Mouse (Mus musculus): ENCODE measurements around the gene Ankle2. TPM values are rescaled to one million over a fixed set of nuclear protein-coding genes. Genes with fewer than 3 reads are reported as not detected.

The Ankle2 gene
- polyA plus RNA-seq, 2 experiments: 5.8 to 10.4 TPM

GRCm38 (mm10) chr5:110286446-110287083, 55.8 kb downstream of the Ankle2 start:
- peak overlapping the region; percentile 68 to 93 for H3K4me3 ChIP-seq (ENCODE audit: insufficient read depth in 1 of 2, low read depth in 2 of 2, low read length in 2 of 2)
- no peaks in the 10 kb centered on the region for H3K9me3 ChIP-seq (ENCODE audit: control insufficient read depth, low read length)
- no peaks in the 10 kb centered on the region for H3K27me3 ChIP-seq (ENCODE audit: control insufficient read depth, insufficient read depth, low read length)
- 2% methylated on average over 30 of the region's 31 CpGs for WGBS (ENCODE audit: insufficient replicate concordance)
- ATAC-seq (ENCODE audit: insufficient read depth): peak; percentile 83
- no peak for DNase-seq (ENCODE audit: low read depth in 3 of 3, low spot score in 3 of 3)
- peak overlapping the region; percentile 34 for H3K27ac ChIP-seq
- peak overlapping the region; percentile 100 for H3K4me2 ChIP-seq (ENCODE audit: low read depth)
- H3K9ac ChIP-seq (replicated peaks): peak overlapping the region; percentile 66
- peaks cover 9 to 19% of the 10 kb centered on the region in 2 experiments for H3K4me1 ChIP-seq (replicated peaks; ENCODE audit: control insufficient read depth in 2 of 2, insufficient read depth in 2 of 2, low read length in 1 of 2)
- TF ChIP-seq EP300 (IDR thresholded peaks at IDR 0.05; ENCODE audit: low read depth) (peak; percentile 19; the same call in 1 of the 2 replicates), CTCF (IDR thresholded peaks at IDR 0.05; ENCODE audit: low read depth) (no peak)
- peaks cover 21% of the 10 kb centered on the region for H3K36me3 ChIP-seq (replicated peaks; ENCODE audit: control insufficient read depth, insufficient read depth, low read depth)

DNA sequence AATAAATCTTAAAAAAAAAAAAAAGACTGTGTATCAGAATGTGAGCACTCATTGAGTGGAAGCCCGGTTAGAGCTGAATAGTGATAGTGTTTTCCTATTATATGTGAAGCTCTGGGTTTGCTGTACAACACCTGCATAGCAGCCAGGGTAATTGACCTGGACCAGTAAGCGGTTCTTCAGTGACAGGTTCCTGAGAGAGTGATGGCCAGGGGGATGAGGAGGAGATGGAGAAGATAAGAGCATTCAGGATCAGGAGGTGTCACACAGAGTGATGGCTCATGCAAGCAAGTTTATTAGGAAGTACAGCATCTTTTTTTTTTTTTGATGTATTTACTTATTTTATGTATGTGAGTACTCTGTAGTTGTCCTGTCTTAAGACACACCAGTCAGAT, 56.3 kb downstream of the Ankle2 start:
- peaks cover 26% of the 10 kb centered on the region for H3K36me3 ChIP-seq (replicated peaks; ENCODE audit: control insufficient read depth, insufficient read depth, low read depth)
- no peak for ATAC-seq (ENCODE audit: insufficient read depth)
- 37% methylated on average over 2 of the region's 2 CpGs for WGBS (ENCODE audit: insufficient replicate concordance)
- H3K9ac ChIP-seq (replicated peaks): peak overlapping the region; percentile 28
- H3K4me1 ChIP-seq (replicated peaks; ENCODE audit: control insufficient read depth in 2 of 2, insufficient read depth in 2 of 2, low read length in 1 of 2): peaks cover 11 to 19% of the 10 kb centered on the region in 2 experiments
- no peak overlapping the region for H3K27ac ChIP-seq
- H3K4me3 ChIP-seq (ENCODE audit: insufficient read depth in 1 of 2, low read depth in 2 of 2, low read length in 2 of 2): peak overlapping the region; percentile 59 to 68
- TF ChIP-seq CTCF (IDR thresholded peaks at IDR 0.05; ENCODE audit: low read depth) (no peak), EP300 (IDR thresholded peaks at IDR 0.05; ENCODE audit: low read depth) (no peak)
- no peaks in the 10 kb centered on the region for H3K27me3 ChIP-seq (ENCODE audit: control insufficient read depth, insufficient read depth, low read length)
- no peaks in the 10 kb centered on the region for H3K9me3 ChIP-seq (ENCODE audit: control insufficient read depth, low read length)
- peak overlapping the region; percentile 100 for H3K4me2 ChIP-seq (ENCODE audit: low read depth)
- no peak for DNase-seq (ENCODE audit: low read depth in 3 of 3, low spot score in 3 of 3)

DNA sequence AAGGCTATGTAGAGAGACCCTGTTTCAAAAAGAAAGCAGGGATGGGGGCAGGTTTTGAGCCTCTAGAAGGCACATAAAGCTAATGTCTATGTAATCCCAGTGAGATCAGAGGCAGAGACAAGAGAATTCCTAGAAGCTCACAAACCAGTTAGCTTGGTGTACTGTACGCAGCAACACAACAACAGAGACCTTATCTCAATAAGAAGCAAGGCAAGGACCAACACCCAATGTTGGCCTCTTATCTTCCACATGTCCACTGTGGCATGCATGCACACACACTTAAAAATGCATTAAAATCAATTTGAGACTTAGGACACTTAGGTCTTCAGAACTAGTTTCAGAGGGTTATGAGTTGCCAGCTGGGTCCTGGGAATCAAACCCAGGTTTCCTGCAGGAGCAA, 60.8 kb downstream of the Ankle2 start:
- H3K4me2 ChIP-seq (ENCODE audit: low read depth): no peak overlapping the region
- no peak overlapping the region for H3K4me3 ChIP-seq (ENCODE audit: insufficient read depth in 1 of 2, low read depth in 2 of 2, low read length in 2 of 2)
- DNase-seq (ENCODE audit: low read depth in 3 of 3, low spot score in 3 of 3) (no peak), ATAC-seq (ENCODE audit: insufficient read depth) (peak; percentile 60; the same call in 1 of the 2 replicates)
- WGBS (ENCODE audit: insufficient replicate concordance): 16% methylated on average over 1 of the region's 1 CpGs
- TF ChIP-seq CTCF (IDR thresholded peaks at IDR 0.05; ENCODE audit: low read depth) (no peak), EP300 (IDR thresholded peaks at IDR 0.05; ENCODE audit: low read depth) (no peak)
- peaks cover 60% of the 10 kb centered on the region for H3K36me3 ChIP-seq (replicated peaks; ENCODE audit: control insufficient read depth, insufficient read depth, low read depth)
- H3K9ac ChIP-seq (replicated peaks): no peak overlapping the region
- no peak overlapping the region for H3K27ac ChIP-seq
- peaks cover 6 to 9% of the 10 kb centered on the region in 2 experiments for H3K4me1 ChIP-seq (replicated peaks; ENCODE audit: control insufficient read depth in 2 of 2, insufficient read depth in 2 of 2, low read length in 1 of 2)
- no peaks in the 10 kb centered on the region for H3K27me3 ChIP-seq (ENCODE audit: control insufficient read depth, insufficient read depth, low read length)
- no peaks in the 10 kb centered on the region for H3K9me3 ChIP-seq (ENCODE audit: control insufficient read depth, low read length)

DNA sequence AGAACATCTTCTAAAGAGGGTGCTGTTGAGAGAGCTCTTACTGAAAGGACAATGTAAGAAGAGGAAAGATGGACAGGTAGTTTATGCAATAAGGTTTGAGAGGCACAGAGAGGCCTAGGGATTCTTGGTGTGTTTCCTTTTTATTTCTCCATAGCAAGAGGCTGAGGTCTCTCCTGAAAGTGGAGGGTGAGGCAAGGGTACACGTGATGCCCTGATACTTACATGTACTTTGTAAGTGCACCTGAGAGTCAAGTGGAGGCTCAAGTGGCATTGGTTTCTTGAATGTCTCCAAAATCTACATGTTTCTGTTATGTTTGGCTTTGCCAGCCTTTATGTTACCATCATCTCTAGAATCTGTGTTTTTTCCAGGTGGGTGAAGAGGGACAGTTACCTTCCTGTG, 65.8 kb downstream of the Ankle2 start:
- Histone ChIP-seq H3K9me3 (ENCODE audit: control insufficient read depth, low read length) (no peaks in the 10 kb centered on the region), H3K4me1 (replicated peaks; ENCODE audit: control insufficient read depth in 2 of 2, insufficient read depth in 2 of 2, low read length in 1 of 2) (peaks cover 0 to 1% of the 10 kb centered on the region in 2 experiments; a peak in 1 of 4 replicates), H3K36me3 (replicated peaks; ENCODE audit: control insufficient read depth, insufficient read depth, low read depth) (peaks cover 81% of the 10 kb centered on the region), H3K27me3 (ENCODE audit: control insufficient read depth, insufficient read depth, low read length) (no peaks in the 10 kb centered on the region), H3K4me2 (ENCODE audit: low read depth) (no peak overlapping the region), H3K9ac (replicated peaks) (no peak overlapping the region), H3K27ac (no peak overlapping the region), H3K4me3 (ENCODE audit: insufficient read depth in 1 of 2, low read depth in 2 of 2, low read length in 2 of 2) (no peak overlapping the region)
- TF ChIP-seq EP300 (IDR thresholded peaks at IDR 0.05; ENCODE audit: low read depth): no peak
- TF ChIP-seq CTCF (IDR thresholded peaks at IDR 0.05; ENCODE audit: low read depth): no peak
- DNase-seq (ENCODE audit: low read depth in 3 of 3, low spot score in 3 of 3) (no peak), ATAC-seq (ENCODE audit: insufficient read depth) (no peak)
- 100% methylated on average over 1 of the region's 1 CpGs for WGBS (ENCODE audit: insufficient replicate concordance)

DNA sequence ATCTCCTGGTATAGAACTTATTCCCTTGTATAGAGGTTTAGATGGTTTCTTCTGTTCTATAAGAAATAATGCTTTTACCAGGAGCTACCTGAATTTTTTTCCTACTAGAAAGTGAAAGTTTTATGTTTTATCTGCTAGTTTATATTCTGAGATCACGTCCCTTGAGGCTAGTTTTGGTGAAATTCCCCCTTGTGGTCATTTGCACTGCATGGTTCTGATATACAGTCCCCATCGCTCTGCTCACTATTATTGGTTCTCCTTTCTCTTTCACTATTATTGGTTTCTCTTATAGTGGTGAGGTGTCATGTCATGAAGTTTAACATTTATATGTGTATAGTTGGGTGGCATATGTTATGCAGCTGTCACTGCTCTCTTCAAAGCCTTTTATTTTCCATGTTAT, 69.8 kb downstream of the Ankle2 start:
- H3K27ac ChIP-seq: no peak overlapping the region
- no peaks in the 10 kb centered on the region for H3K27me3 ChIP-seq (ENCODE audit: control insufficient read depth, insufficient read depth, low read length)
- TF ChIP-seq CTCF (IDR thresholded peaks at IDR 0.05; ENCODE audit: low read depth) (no peak), EP300 (IDR thresholded peaks at IDR 0.05; ENCODE audit: low read depth) (no peak)
- H3K36me3 ChIP-seq (replicated peaks; ENCODE audit: control insufficient read depth, insufficient read depth, low read depth): peaks cover 84% of the 10 kb centered on the region
- DNase-seq (ENCODE audit: low read depth in 3 of 3, low spot score in 3 of 3) (no peak), ATAC-seq (ENCODE audit: insufficient read depth) (no peak)
- H3K4me2 ChIP-seq (ENCODE audit: low read depth): no peak overlapping the region
- 76% methylated on average over 2 of the region's 2 CpGs for WGBS (ENCODE audit: insufficient replicate concordance)
- no peaks in the 10 kb centered on the region for H3K9me3 ChIP-seq (ENCODE audit: control insufficient read depth, low read length)
- H3K4me3 ChIP-seq (ENCODE audit: insufficient read depth in 1 of 2, low read depth in 2 of 2, low read length in 2 of 2): no peak overlapping the region
- no peak overlapping the region for H3K9ac ChIP-seq (replicated peaks)
- H3K4me1 ChIP-seq (replicated peaks; ENCODE audit: control insufficient read depth in 2 of 2, insufficient read depth in 2 of 2, low read length in 1 of 2): no peaks in the 10 kb centered on the region

Other genes starting within 250 kb of the Ankle2 start
- 2.1 and 4.0 TPM in 2 replicates for gene Zfp932, start 234.5 kb upstream of the Ankle2 start, polyA plus RNA-seq (2012; rRNA removed)
- gene Zfp932, start 234.5 kb upstream of the Ankle2 start, polyA plus RNA-seq (2014; fragmentation: Nextera tagmentation; extraction: Ambion mirVana): 6.8 and 7.4 TPM in 2 replicates
- 0.30 and 0.59 TPM in 2 replicates for gene Gm17655, start 158.5 kb upstream of the Ankle2 start, polyA plus RNA-seq (2012; rRNA removed)
- 2.0 and 2.3 TPM in 2 replicates for gene Gm17655, start 158.5 kb upstream of the Ankle2 start, polyA plus RNA-seq (2014; fragmentation: Nextera tagmentation; extraction: Ambion mirVana)
- gene Gm35315, start 136.6 kb upstream of the Ankle2 start, polyA plus RNA-seq (2012; rRNA removed): 0.53 and 0.81 TPM in 2 replicates
- gene Gm35315, start 136.6 kb upstream of the Ankle2 start, polyA plus RNA-seq (2014; fragmentation: Nextera tagmentation; extraction: Ambion mirVana): 0.51 and 0.81 TPM in 2 replicates
- 0.13 and 0.24 TPM in 2 replicates for gene Plcxd1, start 131.0 kb upstream of the Ankle2 start, polyA plus RNA-seq (2012; rRNA removed)
- gene Plcxd1, start 131.0 kb upstream of the Ankle2 start, polyA plus RNA-seq (2014; fragmentation: Nextera tagmentation; extraction: Ambion mirVana): 0.14 and 0.18 TPM in 2 replicates
- gene Gtpbp6, start 122.8 kb upstream of the Ankle2 start, polyA plus RNA-seq (2012; rRNA removed): 20.3 and 21.4 TPM in 2 replicates
- 4.6 and 6.1 TPM in 2 replicates for gene Gtpbp6, start 122.8 kb upstream of the Ankle2 start, polyA plus RNA-seq (2014; fragmentation: Nextera tagmentation; extraction: Ambion mirVana)
- gene Zfp605, start 120.9 kb upstream of the Ankle2 start, polyA plus RNA-seq (2012; rRNA removed): 0.47 and 0.66 TPM in 2 replicates
- 0.62 and 0.86 TPM in 2 replicates for gene Zfp605, start 120.9 kb upstream of the Ankle2 start, polyA plus RNA-seq (2014; fragmentation: Nextera tagmentation; extraction: Ambion mirVana)
- gene Chfr, start 95.2 kb upstream of the Ankle2 start, polyA plus RNA-seq (2012; rRNA removed): 15.8 and 16.0 TPM in 2 replicates
- 18.3 and 19.1 TPM in 2 replicates for gene Chfr, start 95.2 kb upstream of the Ankle2 start, polyA plus RNA-seq (2014; fragmentation: Nextera tagmentation; extraction: Ambion mirVana)
- 3.4 and 4.4 TPM in 2 replicates for gene Golga3, start 54.3 kb upstream of the Ankle2 start, polyA plus RNA-seq (2012; rRNA removed)
- 5.7 and 7.4 TPM in 2 replicates for gene Golga3, start 54.3 kb upstream of the Ankle2 start, polyA plus RNA-seq (2014; fragmentation: Nextera tagmentation; extraction: Ambion mirVana)
- gene Pgam5, start 38.9 kb downstream of the Ankle2 start, polyA plus RNA-seq (2012; rRNA removed): 17.0 and 17.6 TPM in 2 replicates
- 26.3 and 31.4 TPM in 2 replicates for gene Pgam5, start 38.9 kb downstream of the Ankle2 start, polyA plus RNA-seq (2014; fragmentation: Nextera tagmentation; extraction: Ambion mirVana)
- gene Pxmp2, start 55.2 kb downstream of the Ankle2 start, polyA plus RNA-seq (2012; rRNA removed): 13.6 and 16.0 TPM in 2 replicates
- 31.7 and 36.7 TPM in 2 replicates for gene Pxmp2, start 55.2 kb downstream of the Ankle2 start, polyA plus RNA-seq (2014; fragmentation: Nextera tagmentation; extraction: Ambion mirVana)
- gene Pole, start 55.3 kb downstream of the Ankle2 start, polyA plus RNA-seq (2012; rRNA removed): 16.7 and 16.9 TPM in 2 replicates
- gene Pole, start 55.3 kb downstream of the Ankle2 start, polyA plus RNA-seq (2014; fragmentation: Nextera tagmentation; extraction: Ambion mirVana): 18.8 and 19.5 TPM in 2 replicates
- 0.03 and 0.06 TPM in 2 replicates for gene P2rx2, start 112.2 kb downstream of the Ankle2 start, polyA plus RNA-seq (2012; rRNA removed)
- not detected in 2 replicates for gene P2rx2, start 112.2 kb downstream of the Ankle2 start, polyA plus RNA-seq (2014; fragmentation: Nextera tagmentation; extraction: Ambion mirVana)
- not detected in 2 replicates for gene Lrcol1, start 113.7 kb downstream of the Ankle2 start, polyA plus RNA-seq (2012; rRNA removed)
- not detected in 2 replicates for gene Lrcol1, start 113.7 kb downstream of the Ankle2 start, polyA plus RNA-seq (2014; fragmentation: Nextera tagmentation; extraction: Ambion mirVana)
- gene Fbrsl1, start 217.5 kb downstream of the Ankle2 start, polyA plus RNA-seq (2012; rRNA removed): 9.5 and 10.4 TPM in 2 replicates
- gene Fbrsl1, start 217.5 kb downstream of the Ankle2 start, polyA plus RNA-seq (2014; fragmentation: Nextera tagmentation; extraction: Ambion mirVana): 4.3 and 4.6 TPM in 2 replicates

All from liver, embryonic 14.5 days (tissue).